Mouse (Mus musculus) erythroblast, embryonic 14.5 days (primary cell): Measurements from ENCODE around the gene Slc15a1. TPM values are rescaled to one million over a fixed set of nuclear protein-coding genes. Genes with fewer than 3 reads are reported as not detected.
"Not testable (repeated sequence)": the region's sequence is repeated elsewhere in the genome, so short reads cannot be mapped to it uniquely, and the experiment has no call there.

Source experiments
- H3K27me3 ChIP-seq: 2 replicates; pipeline ENCODE4 v1.6.1; 2012; ENCODE audit warnings: inconsistent platforms; ENCODE audit not compliant: control insufficient read depth
- H3K36me3 ChIP-seq: 2 replicates; pipeline ENCODE4 v1.6.1; 2012; ENCODE audit warnings: mild to moderate bottlenecking, inconsistent platforms; ENCODE audit not compliant: control insufficient read depth
- H3K4me1 ChIP-seq: 2 replicates; pipeline ENCODE4 v1.6.1; 2012; ENCODE audit warnings: inconsistent platforms; ENCODE audit not compliant: control insufficient read depth
- H3K4me3 ChIP-seq: replicated peaks from 2 replicates; pipeline ENCODE3; 2012; ENCODE audit warnings: moderate library complexity, mild to moderate bottlenecking, inconsistent platforms
- H3K9me3 ChIP-seq: 2 replicates; pipeline ENCODE4 v1.6.1; 2012; ENCODE audit warnings: low read length, inconsistent platforms, mixed read lengths; ENCODE audit not compliant: control insufficient read depth
- GATA1 ChIP-seq: IDR thresholded peaks from 2 replicates; pipeline ENCODE4 v1.6.1; 2012; ENCODE audit warnings: low read length, inconsistent platforms, mixed read lengths
- TAL1 ChIP-seq: IDR thresholded peaks from 3 replicates; pipeline ENCODE4 v1.6.1; 2012; ENCODE audit warnings: low read length, inconsistent platforms, mixed read lengths
- polyA plus RNA-seq: library from polyadenylated mRNA; stranded (reverse); fragments of >175 nt; gene quantifications from 2 replicates; pipeline ENCODE4 v1.2.3, GENCODE M21; 2012

Gene Slc15a1
- polyA plus RNA-seq, 1 experiment = 0.01 TPM

GRCm38 (mm10) chr14:121425004-121425793 is 79.9 kb downstream of the Slc15a1 start:
- Histone ChIP-seq H3K27me3 (no peaks in the 10 kb centered on the region), H3K4me1 (peaks cover 48% of the 10 kb centered on the region), H3K4me3 (no peak overlapping the region), H3K9me3 (no peaks in the 10 kb centered on the region), H3K36me3 (no peaks in the 10 kb centered on the region)
- TF ChIP-seq GATA1 (no peak), TAL1 (peak; percentile 26; the same call in 1 of the 3 replicates)

GRCm38 (mm10) chr14:121423341-121423751 is 81.7 kb downstream of the Slc15a1 start:
- no peak for TF ChIP-seq GATA1
- TF ChIP-seq TAL1 = no peak

GRCm38 (mm10) chr14:121422664-121423340 is 82.2 kb downstream of the Slc15a1 start:
- no peak for TF ChIP-seq TAL1
- TF ChIP-seq GATA1 = peak; percentile 52; the same call in 1 of the 2 replicates
- Histone ChIP-seq H3K4me1 (peaks cover 37% of the 10 kb centered on the region), H3K27me3 (no peaks in the 10 kb centered on the region), H3K4me3 (peak overlapping the region; percentile 39), H3K9me3 (no peaks in the 10 kb centered on the region), H3K36me3 (no peaks in the 10 kb centered on the region)

More at GRCm38 (mm10) chr14:121423341-121423751, 81.7 kb downstream of the Slc15a1 start:
- H3K27me3 ChIP-seq = no peaks in the 10 kb centered on the region
- peak overlapping the region; percentile 39 for H3K4me3 ChIP-seq
- H3K36me3 ChIP-seq = no peaks in the 10 kb centered on the region
- no peaks in the 10 kb centered on the region for H3K9me3 ChIP-seq
- H3K4me1 ChIP-seq = peaks cover 42% of the 10 kb centered on the region

- no peak overlapping the region for H3K4me3 ChIP-seq
- peaks cover 33% of the 10 kb centered on the region for H3K4me1 ChIP-seq
- H3K27me3 ChIP-seq = no peaks in the 10 kb centered on the region
- TF ChIP-seq GATA1 = no peak
- TF ChIP-seq TAL1 = no peak
- no peaks in the 10 kb centered on the region for H3K9me3 ChIP-seq
- no peaks in the 10 kb centered on the region for H3K36me3 ChIP-seq
Measured at GRCm38 (mm10) chr14:121422000-121422399, 83.1 kb downstream of the Slc15a1 start.

- no peaks in the 10 kb centered on the region for H3K9me3 ChIP-seq
- TF ChIP-seq GATA1 = no peak
- TF ChIP-seq TAL1 = no peak
- no peaks in the 10 kb centered on the region for H3K36me3 ChIP-seq
Measured at GRCm38 (mm10) chr14:121417594-121417993, 87.5 kb downstream of the Slc15a1 start.

GRCm38 (mm10) chr14:121416626-121417319 is 88.3 kb downstream of the Slc15a1 start:
- Histone ChIP-seq H3K36me3 (no peaks in the 10 kb centered on the region), H3K27me3 (peaks cover 6% of the 10 kb centered on the region), H3K4me3 (no peak overlapping the region), H3K9me3 (no peaks in the 10 kb centered on the region), H3K4me1 (peaks cover 5% of the 10 kb centered on the region)
- no peak for TF ChIP-seq GATA1

More at GRCm38 (mm10) chr14:121417594-121417993, 87.5 kb downstream of the Slc15a1 start:
- H3K4me1 ChIP-seq = peaks cover 13% of the 10 kb centered on the region
- peaks cover 6% of the 10 kb centered on the region for H3K27me3 ChIP-seq
- no peak overlapping the region for H3K4me3 ChIP-seq

GRCm38 (mm10) chr14:121414635-121415241 is 90.3 kb downstream of the Slc15a1 start:
- peaks cover 6% of the 10 kb centered on the region for H3K27me3 ChIP-seq
- no peak overlapping the region for H3K4me3 ChIP-seq
- peaks cover 3% of the 10 kb centered on the region for H3K4me1 ChIP-seq
- TF ChIP-seq TAL1 (no peak), GATA1 (no peak)
- no peaks in the 10 kb centered on the region for H3K36me3 ChIP-seq
- H3K9me3 ChIP-seq = no peaks in the 10 kb centered on the region

GRCm38 (mm10) chr14:121413726-121414125 is 91.3 kb downstream of the Slc15a1 start:
- not testable (repeated sequence) for H3K4me1 ChIP-seq, H3K9me3 ChIP-seq, H3K27me3 ChIP-seq, H3K4me3 ChIP-seq, H3K36me3 ChIP-seq

Other genes with a start within 250 kb of the Slc15a1 start
- gene Stk24, start 125.2 kb downstream of the Slc15a1 start, polyA plus RNA-seq = 6.7 and 7.8 TPM in 2 replicates